Mouse (Mus musculus): ENCODE measurements around the gene Itsn1.

The Itsn1 gene

DNA sequence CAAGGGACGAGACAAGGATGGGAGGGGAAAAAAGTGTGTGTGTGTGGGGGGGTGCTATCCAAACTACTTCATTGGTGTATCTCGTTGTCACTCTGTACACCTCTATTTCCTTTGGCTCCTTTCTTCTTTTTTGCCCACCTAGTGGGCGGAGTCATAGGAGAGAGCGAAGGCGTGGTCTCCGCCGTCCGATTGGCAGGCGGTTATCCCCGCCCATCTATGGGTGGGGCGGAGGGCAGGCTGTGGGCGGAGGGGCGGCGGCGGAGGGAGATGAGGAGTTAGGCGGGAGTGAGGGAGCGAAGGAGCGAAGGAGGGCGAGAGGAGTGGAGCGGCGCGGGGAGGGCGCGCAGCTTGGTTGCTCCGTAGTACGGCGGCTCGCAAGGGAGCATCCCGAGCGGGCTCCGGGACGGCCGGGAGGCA is at the start of gene Itsn1:
Gene Itsn1 (plus strand): TSS at position 216 of the 417 bp plus-strand sequence.
- peak; percentile 83 to 89 for DNase-seq (ENCODE audit: low read depth in 1 of 2, low spot score in 2 of 2)

DNA sequence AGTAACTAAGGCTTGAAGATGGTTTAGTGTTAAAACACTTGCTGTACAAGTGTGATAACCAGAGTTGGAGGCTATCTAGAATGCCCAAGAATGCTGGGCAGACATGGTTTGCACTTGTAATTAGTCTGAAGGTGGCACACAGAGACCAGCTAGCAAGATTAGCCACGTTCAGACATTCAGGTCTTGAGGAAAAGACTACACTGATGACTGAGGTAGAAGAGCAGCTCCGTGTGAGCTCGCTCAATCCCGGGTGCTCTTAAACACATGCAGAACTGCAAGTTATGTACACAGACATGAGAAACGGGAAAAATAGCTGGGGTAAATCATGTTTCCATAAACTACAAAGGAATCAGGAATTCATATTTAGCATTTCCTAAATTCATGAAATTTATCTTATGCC is 48.4 kb upstream of the Itsn1 start:
- no peak for DNase-seq (ENCODE audit: low read depth in 1 of 2, low spot score in 2 of 2)

DNA sequence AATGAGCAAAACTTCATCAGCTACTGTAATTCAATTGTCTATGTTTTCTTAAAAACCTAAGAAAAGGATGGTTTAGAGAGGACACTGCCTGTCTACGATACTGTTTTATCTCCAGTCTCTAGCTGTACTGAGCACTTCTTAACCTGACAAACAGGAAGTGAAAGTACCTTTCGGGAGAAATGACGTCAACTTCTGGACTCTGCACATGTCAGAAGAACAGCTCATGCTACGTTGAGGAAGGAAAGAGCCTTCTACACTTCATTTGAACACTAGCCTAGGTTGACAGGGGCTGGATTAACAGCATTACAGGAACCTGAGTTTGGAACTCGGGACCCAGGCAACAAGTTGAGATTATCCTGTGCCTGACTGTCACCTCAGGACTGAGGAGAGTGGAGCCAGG is 43.6 kb upstream of the Itsn1 start:
- DNase-seq (ENCODE audit: low read depth in 1 of 2, low spot score in 2 of 2), result no peak

GRCm38 (mm10) chr16:91686369-91686768 is 42.7 kb upstream of the Itsn1 start:
- DNase-seq (ENCODE audit: low read depth in 1 of 2, low spot score in 2 of 2), result no peak

DNA sequence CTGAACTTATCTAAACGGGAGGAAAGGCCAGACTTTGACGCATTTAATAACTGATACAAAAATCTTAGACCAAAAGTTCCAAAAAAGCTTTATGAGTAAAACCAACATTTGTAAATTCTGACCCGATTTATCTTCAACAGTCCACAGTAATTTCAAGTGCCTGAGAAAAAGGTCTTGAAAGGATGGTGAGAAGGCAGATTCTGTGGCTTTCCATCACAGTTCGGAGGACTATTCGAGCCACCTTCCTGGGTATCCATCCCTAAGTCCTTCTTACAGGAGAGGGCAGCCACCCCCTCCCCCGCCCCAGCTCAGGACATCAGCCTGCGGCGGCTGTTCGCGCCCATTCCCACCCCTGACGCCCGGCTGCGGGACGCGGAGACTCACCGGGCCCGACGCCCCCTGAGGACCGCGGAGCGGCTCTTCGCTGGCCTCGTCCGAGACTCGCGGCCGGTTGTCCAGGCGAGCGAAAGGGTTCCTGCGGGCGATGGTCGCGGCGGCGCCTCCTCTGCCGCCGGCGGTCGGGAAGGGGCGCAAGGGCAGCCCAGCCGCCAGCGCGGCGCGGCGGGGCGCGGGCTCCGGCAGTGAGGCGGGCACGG is 41.0 kb upstream of the Itsn1 start:
- DNase-seq (ENCODE audit: low read depth in 1 of 2, low spot score in 2 of 2), result no peak

GRCm38 (mm10) chr16:91688619-91689334 is 40.3 kb upstream of the Itsn1 start, which contains the start of gene Donson:
Donson (minus strand) TSS chr16:91688770.
- DNase-seq (ENCODE audit: low read depth in 1 of 2, low spot score in 2 of 2), result peak; percentile 59 to 84

DNA sequence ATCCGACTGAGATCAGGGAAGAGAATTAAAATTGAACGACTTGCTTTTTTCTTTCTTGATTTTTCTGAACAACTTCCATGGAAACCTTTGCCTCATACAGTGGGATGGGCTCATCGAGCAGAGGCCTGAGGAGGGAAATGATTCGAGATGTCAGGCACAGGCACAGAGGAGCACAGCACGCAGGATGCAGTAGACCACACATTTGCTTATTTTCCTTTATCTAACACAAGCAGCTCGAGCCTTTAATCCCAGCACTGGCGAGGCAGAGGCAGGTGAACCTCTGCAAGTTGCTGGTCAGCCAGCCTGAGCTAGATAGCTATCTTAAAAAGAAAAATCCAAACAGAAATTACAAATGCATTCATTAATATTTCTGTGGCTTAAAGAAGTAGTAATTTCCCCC is 39.3 kb upstream of the Itsn1 start:
- DNase-seq (ENCODE audit: low read depth in 1 of 2, low spot score in 2 of 2), result no peak

DNA sequence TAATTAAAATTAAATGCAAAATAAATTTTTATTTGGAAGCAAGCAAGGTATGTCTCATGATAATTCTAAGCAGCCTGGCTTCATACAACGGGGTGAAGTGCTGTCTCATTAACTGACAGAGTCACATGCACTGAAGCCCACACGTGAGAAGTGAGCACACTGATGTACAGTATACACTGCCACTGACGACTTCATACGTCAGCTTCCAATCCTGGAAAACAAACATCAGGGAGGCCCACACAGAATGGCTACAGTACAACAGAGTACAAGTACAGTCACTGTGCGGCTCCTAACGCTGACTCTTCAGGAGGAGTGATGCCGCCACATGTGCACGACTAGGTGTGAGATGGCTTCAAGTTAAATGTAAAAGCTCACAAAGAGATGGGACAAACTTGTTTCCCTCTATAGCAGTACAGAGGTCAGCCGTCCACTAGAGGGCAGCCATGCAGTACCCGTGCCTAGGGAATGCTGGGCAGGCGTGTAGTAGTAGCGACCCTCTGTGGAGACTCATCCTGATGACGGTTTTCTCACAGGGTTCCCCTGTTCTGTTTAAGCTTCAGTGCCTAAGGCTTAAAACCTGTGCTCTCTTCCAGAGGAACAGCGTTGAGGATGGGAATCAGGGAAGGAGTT is 34.5 kb upstream of the Itsn1 start:
- no peak for DNase-seq (ENCODE audit: low read depth in 1 of 2, low spot score in 2 of 2)

DNA sequence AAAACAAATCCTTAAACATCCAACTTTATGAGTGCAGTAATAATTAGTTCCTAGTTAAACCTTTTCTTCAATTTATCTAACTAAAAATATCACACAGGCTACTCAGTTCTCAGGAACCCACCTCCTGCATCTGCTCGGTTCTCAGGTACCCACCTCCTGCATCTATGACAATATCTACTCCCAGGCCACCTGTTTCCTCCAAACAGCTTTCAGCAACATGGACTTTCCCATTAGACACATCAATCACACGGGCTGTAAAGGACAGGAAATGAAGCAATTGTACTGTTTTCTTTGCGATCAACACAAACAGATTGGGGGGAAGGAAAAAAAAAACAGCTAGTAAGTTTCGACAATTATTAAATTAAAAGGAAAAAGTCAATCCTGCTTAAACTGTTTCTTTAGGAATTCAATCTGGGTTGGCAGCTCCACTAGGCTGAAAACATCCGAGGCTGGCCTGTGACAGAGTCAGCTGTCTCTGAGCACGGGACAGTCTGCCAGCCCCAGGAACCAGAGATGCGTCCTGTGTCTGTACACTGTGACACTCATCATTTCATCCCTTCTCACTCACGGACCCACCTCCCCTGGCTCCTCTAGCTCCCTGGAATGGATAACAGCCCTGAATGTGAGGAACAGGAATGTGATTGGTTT is 33.8 kb upstream of the Itsn1 start:
- no peak for DNase-seq (ENCODE audit: low read depth in 1 of 2, low spot score in 2 of 2)

DNA sequence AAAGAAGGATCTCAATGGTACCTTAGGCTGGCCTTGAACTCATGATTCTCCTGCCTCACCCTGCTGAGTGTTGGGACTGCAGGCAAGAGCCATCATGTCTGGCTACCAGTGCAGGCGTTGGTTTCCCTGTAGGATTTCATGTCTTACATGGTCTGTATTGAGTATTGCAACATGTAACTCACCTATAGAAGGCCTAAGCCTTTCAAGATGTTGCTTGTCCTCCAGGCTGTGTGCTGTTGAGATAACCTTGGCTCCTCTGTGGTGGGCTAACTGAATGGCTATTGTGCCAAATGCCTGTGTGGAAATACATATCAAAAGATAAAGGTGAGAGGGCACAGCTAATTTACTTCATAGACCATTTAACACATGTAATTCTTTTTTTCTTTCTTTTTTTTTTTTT is 30.1 kb upstream of the Itsn1 start:
- DNase-seq (ENCODE audit: low read depth in 1 of 2, low spot score in 2 of 2), result no peak

GRCm38 (mm10) chr16:91701908-91702307 is 27.2 kb upstream of the Itsn1 start:
- DNase-seq (ENCODE audit: low read depth in 1 of 2, low spot score in 2 of 2), result no peak

GRCm38 (mm10) chr16:91702771-91703188 is 26.3 kb upstream of the Itsn1 start:
- DNase-seq (ENCODE audit: low read depth in 1 of 2, low spot score in 2 of 2), result no peak

DNA sequence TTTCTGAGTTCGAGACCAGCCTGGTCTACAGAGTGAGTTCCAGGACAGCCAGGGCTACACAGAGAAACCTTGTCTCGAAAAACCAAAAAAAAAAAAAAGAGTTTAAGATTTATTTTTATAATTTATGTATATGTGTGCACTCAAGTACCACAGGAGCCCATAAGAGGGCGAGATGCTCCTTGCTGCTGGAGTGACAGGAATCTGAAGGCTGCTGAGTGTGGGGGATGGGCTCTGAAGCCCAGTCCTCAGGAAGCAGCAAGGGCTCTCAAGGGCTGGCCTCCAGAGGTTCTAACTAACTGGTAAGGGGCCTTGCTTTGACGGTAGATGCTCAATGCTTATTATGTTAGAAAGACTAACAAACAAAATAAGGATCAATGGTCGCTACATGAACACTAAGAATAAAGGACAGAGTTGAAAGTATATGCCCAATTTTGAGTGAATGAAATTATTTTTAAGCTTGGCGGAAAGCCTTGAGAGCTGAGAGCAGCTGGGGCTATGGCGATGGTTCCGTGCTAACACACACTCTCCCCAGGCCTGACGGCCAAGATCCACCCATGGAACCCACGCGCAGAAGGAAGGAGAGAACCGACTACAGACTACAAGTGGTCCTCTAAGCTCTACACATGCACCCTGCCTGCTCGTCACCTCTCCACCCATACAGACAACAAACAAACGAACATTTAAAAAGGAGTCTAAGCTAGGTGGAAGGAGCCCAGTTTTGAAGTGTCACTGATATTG is 24.3 kb upstream of the Itsn1 start:
- no peak for DNase-seq (ENCODE audit: low read depth in 1 of 2, low spot score in 2 of 2)

GRCm38 (mm10) chr16:91710241-91710640 is 18.8 kb upstream of the Itsn1 start:
- DNase-seq (ENCODE audit: low read depth in 1 of 2, low spot score in 2 of 2), result no peak

- no peak for DNase-seq (ENCODE audit: low read depth in 1 of 2, low spot score in 2 of 2)
Observed at GRCm38 (mm10) chr16:91716927-91717349, 12.1 kb upstream of the Itsn1 start.

DNA sequence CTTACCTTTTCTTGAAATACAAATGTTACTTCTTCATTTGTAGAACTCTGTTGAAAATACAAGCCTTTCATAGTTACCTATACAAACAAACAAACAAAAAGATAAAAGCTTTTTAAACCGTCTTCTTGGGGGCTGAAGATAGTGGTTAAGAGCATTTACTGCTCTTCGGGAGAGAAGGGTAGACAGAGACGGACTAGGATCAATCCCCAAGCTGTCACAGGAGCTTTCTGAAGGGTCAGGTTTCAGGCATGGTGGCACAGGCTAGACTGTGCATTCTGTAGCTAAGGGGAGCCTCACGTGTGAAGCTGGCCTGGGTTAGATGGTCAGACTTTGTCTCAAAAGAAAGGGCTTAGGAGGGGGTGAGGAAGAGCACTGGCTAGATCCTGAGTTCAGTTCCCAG is 11.7 kb upstream of the Itsn1 start:
- no peak for DNase-seq (ENCODE audit: low read depth in 1 of 2, low spot score in 2 of 2)

GRCm38 (mm10) chr16:91724247-91724646 is 4.8 kb upstream of the Itsn1 start:
- peak in 1 of 2 experiments; percentile 40 for DNase-seq (ENCODE audit: low read depth in 1 of 2, low spot score in 2 of 2)

GRCm38 (mm10) chr16:91727433-91727832 is 1.6 kb upstream of the Itsn1 start:
- DNase-seq (ENCODE audit: low read depth in 1 of 2, low spot score in 2 of 2), result peak; percentile 37 to 49

GRCm38 (mm10) chr16:91728123-91729065 is 687 bp upstream of the Itsn1 start, which contains the start of gene Cryzl1:
Cryzl1 (minus strand) TSS chr16:91728975.
- peak; percentile 92 to 95 for DNase-seq (ENCODE audit: low read depth in 1 of 2, low spot score in 2 of 2)
